Mouse (Mus musculus) liver, adult 2 months (tissue): ENCODE data around the gene Lrr1. TPM values are rescaled to one million over a fixed set of nuclear protein-coding genes. Genes with fewer than 3 reads are reported as not detected.
A peak's percentile ranks its signal among the peaks of the same experiment; 100 is the strongest.

Source experiments
- DNase-seq: peaks from one replicate; pipeline ENCODE4 v3.0.0-alpha.2; 2011; ENCODE audit warnings: low read depth, low spot score; ENCODE audit errors: extremely low read depth
- H3K27ac ChIP-seq: fragments of 200-500 bp; replicated peaks from 2 replicates; pipeline ENCODE4 v1.5.1; 2012; ENCODE audit warnings: low read depth, mild to moderate bottlenecking, control low read depth, inconsistent platforms, low read length; ENCODE audit not compliant: insufficient read depth
- H3K27me3 ChIP-seq: fragments of 200-500 bp; 2 replicates; pipeline ENCODE4 v1.6.1; 2012; ENCODE audit warnings: mild to moderate bottlenecking, moderate library complexity, low read length, inconsistent platforms; ENCODE audit not compliant: control insufficient read depth, insufficient read depth
- H3K36me3 ChIP-seq: fragments of 200-500 bp; 2 replicates; pipeline ENCODE4 v1.6.1; 2012; ENCODE audit warnings: low read length, inconsistent platforms; ENCODE audit not compliant: control insufficient read depth, insufficient read depth
- H3K4me1 ChIP-seq: fragments of 200-500 bp; 2 replicates; pipeline ENCODE4 v1.6.1; 2011; ENCODE audit warnings: low read length; ENCODE audit not compliant: control insufficient read depth, insufficient read depth
- H3K4me3 ChIP-seq: fragments of 200-500 bp; 2 replicates; pipeline ENCODE4 v1.5.1; 2011; ENCODE audit warnings: low read depth, mild to moderate bottlenecking, control low read depth, low read length, moderate library complexity; ENCODE audit not compliant: insufficient read depth
- H3K79me2 ChIP-seq: fragments of 200-500 bp; 2 replicates; pipeline ENCODE4 v1.6.1; 2012; ENCODE audit warnings: inconsistent platforms, mild to moderate bottlenecking, low read length, moderate library complexity; ENCODE audit not compliant: control insufficient read depth, insufficient read depth
- H3K9ac ChIP-seq: fragments of 200-500 bp; 2 replicates; pipeline ENCODE4 v1.6.1; 2012; ENCODE audit warnings: low read depth, mild to moderate bottlenecking, control low read depth, inconsistent platforms, low read length
- CTCF ChIP-seq: fragments of 200-500 bp; IDR thresholded peaks from 2 replicates; pipeline ENCODE4 v1.5.1; 2011; ENCODE audit warnings: low read depth, low read length, control low read depth
- POLR2A ChIP-seq: fragments of 200-500 bp; IDR thresholded peaks from 2 replicates; pipeline ENCODE4 v1.6.1; 2011; ENCODE audit warnings: low read length, control low read depth; ENCODE audit not compliant: insufficient read depth; ENCODE audit errors: extremely low read depth
- WGBS: fragments of 180-500 bp; shearing (Covaris S2); methylation state at CpG from one replicate; pipeline ENCODE4 v1.1.7; 2018; 5-methylcytosine and 5-hydroxymethylcytosine counted together
- polyA plus RNA-seq: library from polyadenylated mRNA; depleted of rRNA; stranded (reverse); fragments of >200 nt; gene quantifications from 2 replicates; pipeline ENCODE4 v1.2.3, GENCODE M21; 2012; rRNA removed
- total RNA-seq: library from RNA; depleted of rRNA; stranded (reverse); fragments of >200 nt; gene quantifications from 2 replicates; pipeline ENCODE4 v1.2.3, GENCODE M21; 2014; rRNA removed

The Lrr1 gene
- 0.67 TPM in 1 of 2 replicates, not detected in the other for total RNA-seq
- not detected in 2 replicates for polyA plus RNA-seq

DNA sequence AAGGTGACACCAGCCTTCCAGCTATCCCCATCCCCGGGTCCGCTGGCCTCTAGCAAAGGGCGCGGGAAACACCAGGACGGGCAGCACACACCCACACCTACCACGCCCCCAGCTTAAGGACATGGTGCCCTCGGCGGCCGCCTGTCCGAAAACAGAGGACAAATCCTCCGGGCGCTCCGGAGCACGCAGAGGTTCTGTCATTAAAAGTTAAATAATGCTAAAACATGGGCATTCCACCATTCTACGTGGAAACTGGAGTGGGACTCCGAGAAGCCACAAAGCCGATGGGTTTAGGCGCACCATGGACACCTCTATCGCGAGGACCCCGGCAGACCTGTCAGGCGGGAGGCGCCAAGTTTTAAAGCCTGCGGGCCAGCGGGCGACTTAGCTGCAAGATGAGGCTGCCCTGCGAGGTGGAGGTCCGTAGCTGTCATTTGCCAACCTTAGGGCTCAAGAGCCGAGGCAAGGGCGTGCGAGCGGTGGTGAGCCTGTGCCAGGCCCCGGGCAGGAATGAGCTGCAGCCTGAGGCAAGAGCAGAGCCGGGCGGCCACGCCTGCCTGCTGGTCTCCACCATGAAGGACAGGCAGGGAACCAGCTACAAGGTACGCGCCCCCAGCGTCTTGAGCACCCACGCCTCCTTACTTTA, at the start of gene Lrr1:
TSS of gene Lrr1 (plus strand) at position 354 of the 646 bp plus-strand sequence.
- peaks cover 2% of the 10 kb centered on the region; the same call in 1 of the 2 replicates for H3K4me1 ChIP-seq
- no peaks in the 10 kb centered on the region for H3K36me3 ChIP-seq
- WGBS: under 1% methylated on average over 40 of the region's 40 CpGs
- H3K27ac ChIP-seq: peak within 1 kb of the TSS; percentile 66
- DNase-seq: peak; percentile 63
- no peaks in the 10 kb centered on the region for H3K79me2 ChIP-seq
- peak within 1 kb of the TSS; percentile 80 for H3K9ac ChIP-seq
- no peaks in the 10 kb centered on the region for H3K27me3 ChIP-seq
- peak within 1 kb of the TSS; percentile 68 for H3K4me3 ChIP-seq
- TF ChIP-seq CTCF: no peak
- TF ChIP-seq POLR2A: no peak

DNA sequence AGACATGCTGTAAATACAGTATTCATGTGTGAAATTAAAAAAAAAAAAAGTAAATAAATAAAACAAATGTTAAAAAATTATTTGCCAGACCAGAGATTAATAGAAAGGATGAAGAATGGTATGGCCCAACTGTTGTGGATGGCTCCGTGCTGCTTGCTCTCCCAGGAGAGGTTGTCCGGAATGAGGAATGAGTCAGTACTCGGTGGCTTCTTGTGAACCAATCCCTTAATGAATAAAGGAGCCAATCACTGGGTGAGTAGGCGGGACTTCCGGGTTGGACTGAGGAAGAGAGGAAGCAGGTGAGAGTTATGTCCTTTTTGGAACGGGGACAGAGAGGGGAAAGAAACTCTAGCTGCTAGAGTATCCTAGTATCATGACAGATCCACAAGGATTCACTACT, 48.7 kb upstream of the Lrr1 start:
- Histone ChIP-seq H3K36me3 (no peaks in the 10 kb centered on the region), H3K9ac (no peak overlapping the region), H3K4me3 (no peak overlapping the region), H3K4me1 (no peaks in the 10 kb centered on the region), H3K27me3 (no peaks in the 10 kb centered on the region), H3K27ac (no peak overlapping the region), H3K79me2 (no peaks in the 10 kb centered on the region)
- WGBS: 84% methylated on average over 6 of the region's 6 CpGs
- TF ChIP-seq POLR2A (no peak), CTCF (no peak)
- no peak for DNase-seq

DNA sequence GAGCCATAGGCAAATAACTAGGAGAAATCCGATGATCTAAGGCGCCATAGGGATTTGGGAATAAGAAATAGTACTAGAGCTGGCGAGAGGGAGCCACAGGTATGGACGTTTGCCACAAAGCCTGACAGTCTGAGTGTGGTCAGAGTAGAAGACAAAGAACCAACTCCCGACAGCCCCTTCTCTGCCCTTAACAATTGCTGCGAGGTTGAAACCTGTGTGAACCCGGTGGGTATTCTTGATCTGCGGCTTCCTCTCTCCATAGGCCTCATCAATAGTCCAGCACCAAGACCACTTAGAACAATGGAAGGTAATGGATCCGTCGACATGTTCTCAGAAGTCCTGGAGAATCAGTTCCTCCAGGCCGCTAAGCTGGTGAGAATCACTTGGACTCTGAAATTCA, 45.8 kb upstream of the Lrr1 start:
- no peaks in the 10 kb centered on the region for H3K27me3 ChIP-seq
- no peaks in the 10 kb centered on the region for H3K79me2 ChIP-seq

DNA sequence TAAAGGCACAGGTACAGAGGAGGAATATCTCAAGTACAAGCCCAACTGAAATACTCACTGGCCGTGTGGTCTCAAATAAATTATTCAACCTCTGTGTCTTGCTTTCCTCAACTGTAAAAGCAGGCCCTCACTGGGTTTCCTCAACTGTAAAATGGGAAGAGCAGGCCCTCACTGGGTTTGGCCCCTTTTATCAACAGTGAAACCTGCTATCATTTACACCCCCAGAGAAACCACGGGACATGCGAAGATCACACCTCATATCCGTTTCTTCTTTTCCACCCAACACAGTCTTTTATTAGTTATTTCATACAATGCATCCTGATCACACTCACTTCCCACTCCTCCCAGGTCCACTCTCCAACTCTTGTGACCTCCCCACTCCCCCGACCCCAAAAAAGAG, 43.5 kb upstream of the Lrr1 start:
- H3K4me1 ChIP-seq: 0 out of 2 replicates have a peak, but pooled peaks cover 2% of the 10 kb centered on the region
- TF ChIP-seq POLR2A (no peak), CTCF (no peak)
- 92% methylated on average over 5 of the region's 5 CpGs for WGBS
- no peak overlapping the region for H3K27ac ChIP-seq
- no peaks in the 10 kb centered on the region for H3K79me2 ChIP-seq
- no peak overlapping the region for H3K9ac ChIP-seq
- no peak for DNase-seq
- no peaks in the 10 kb centered on the region for H3K36me3 ChIP-seq
- H3K27me3 ChIP-seq: no peaks in the 10 kb centered on the region
- H3K4me3 ChIP-seq: no peak overlapping the region

More for the DNA sequence above, 45.8 kb upstream of the Lrr1 start:
- Histone ChIP-seq H3K4me3 (no peak overlapping the region), H3K4me1 (no peaks in the 10 kb centered on the region), H3K27ac (no peak overlapping the region), H3K9ac (no peak overlapping the region), H3K36me3 (no peaks in the 10 kb centered on the region)
- WGBS: 86% methylated on average over 11 of the region's 11 CpGs
- DNase-seq: no peak
- TF ChIP-seq POLR2A (no peak), CTCF (no peak)

DNA sequence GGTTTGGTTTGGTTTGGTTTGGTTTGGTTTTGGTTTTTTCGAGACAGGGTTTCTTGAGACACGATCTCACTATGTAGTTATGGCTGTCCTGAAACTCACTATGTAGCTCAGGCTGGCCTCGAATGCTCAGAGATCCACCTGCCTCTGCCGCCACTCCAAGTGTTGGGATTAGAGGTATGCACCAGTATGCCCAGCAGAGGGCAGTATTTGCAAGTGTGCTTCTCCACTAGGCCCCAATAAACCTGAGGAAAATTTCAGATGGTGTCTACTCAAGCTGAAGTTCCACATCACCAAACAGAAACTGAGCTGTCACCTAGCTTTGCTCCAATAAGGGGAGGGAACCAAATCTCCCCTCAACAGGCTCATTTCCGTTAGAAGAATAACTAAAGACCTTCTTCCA, 41.4 kb upstream of the Lrr1 start:
- Histone ChIP-seq H3K36me3 (no peaks in the 10 kb centered on the region), H3K27me3 (no peaks in the 10 kb centered on the region), H3K9ac (no peak overlapping the region), H3K79me2 (no peaks in the 10 kb centered on the region), H3K27ac (no peak overlapping the region), H3K4me3 (no peak overlapping the region), H3K4me1 (0 out of 2 replicates have a peak, but pooled peaks cover 2% of the 10 kb centered on the region)
- DNase-seq: peak; percentile 36
- peak; percentile 72 for TF ChIP-seq CTCF
- no peak for TF ChIP-seq POLR2A
- WGBS: 88% methylated on average over 5 of the region's 5 CpGs

- H3K9ac ChIP-seq: no peak overlapping the region
- H3K4me3 ChIP-seq: no peak overlapping the region
- 0 out of 2 replicates have a peak, but pooled peaks cover 2% of the 10 kb centered on the region for H3K4me1 ChIP-seq
- WGBS: 87% methylated on average over 3 of the region's 3 CpGs
- H3K36me3 ChIP-seq: no peaks in the 10 kb centered on the region
- TF ChIP-seq CTCF (no peak), POLR2A (no peak)
- no peaks in the 10 kb centered on the region for H3K27me3 ChIP-seq
- no peak for DNase-seq
- H3K27ac ChIP-seq: no peak overlapping the region
- no peaks in the 10 kb centered on the region for H3K79me2 ChIP-seq
These were observed 41.0 kb upstream of the Lrr1 start for GRCm38 (mm10) chr12:69127626-69128025.
